ENCODE assay signal across 8 mouse cellular contexts in the genomic region with DNA sequence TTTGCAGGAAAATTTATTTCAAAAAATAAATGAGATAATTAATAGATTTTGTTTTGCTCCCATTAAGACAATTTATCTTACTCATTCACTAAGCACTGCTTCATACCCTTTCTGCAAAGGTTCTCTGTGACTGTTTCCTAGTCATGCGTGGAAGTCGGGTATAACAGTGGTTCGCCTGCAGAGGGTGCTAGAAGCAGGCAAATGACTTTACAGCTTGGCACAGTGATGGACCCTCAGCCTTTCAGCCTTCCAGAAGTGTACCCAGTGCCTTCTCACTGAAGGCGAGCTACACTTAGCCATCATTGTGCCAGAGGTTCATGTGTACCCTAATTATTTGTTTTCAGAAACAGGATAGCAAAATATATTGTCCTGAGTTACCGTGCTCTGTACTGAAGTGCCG.
DNase-seq lines count a peak whose midpoint lies in the region; ATAC-seq and TF ChIP-seq lines count a peak whose summit lies in the region.

No protein-coding gene starts in this region.

- WGBS in midbrain, embryonic 16.5 days, result 53% methylated on average over 6 of the region's 6 CpGs

- no peaks in the 10 kb centered on the region for H3K27me3 ChIP-seq in midbrain, embryonic 16.5 days (ENCODE audit: control insufficient read depth, insufficient read depth, low read depth, low read length)

- no peak overlapping the region for H3K27ac ChIP-seq in cortical plate, adult 2 months (ENCODE audit: insufficient read depth, low read length)
- no peak overlapping the region for H3K27ac ChIP-seq in midbrain, embryonic 16.5 days (ENCODE audit: low read length)

- TF ChIP-seq CTCF in cortical plate, adult 2 months (IDR thresholded peaks at IDR 0.05; ENCODE audit: extremely low read depth, insufficient read depth, low read length), result peak; percentile 91

- peak; percentile 41 for ATAC-seq in CD4-positive, CD25-positive, alpha-beta regulatory T cell, adult 4 months
- ATAC-seq in midbrain, embryonic 16.5 days, result peak; percentile 72; the same call in 1 of the 2 replicates

- intact Hi-C loops in heart, postnatal 36 days (cut with DNase I), result loop anchor here (1.0 kb wide), 1 partner anchor 490 kb away; no protein-coding TSS in a partner anchor
- intact Hi-C loops in left cerebral cortex, postnatal 14 days (cut with DNase I), result no loop called here

- H3K9me3 ChIP-seq in midbrain, embryonic 16.5 days (replicated peaks; ENCODE audit: control insufficient read depth, low read length, poor library complexity, severe bottlenecking), result 0 out of 2 replicates have a peak, but pooled peaks cover 3% of the 10 kb centered on the region

- no peak overlapping the region for H3K9ac ChIP-seq in midbrain, embryonic 16.5 days (ENCODE audit: low read depth, low read length)

- peaks cover 4% of the 10 kb centered on the region; the same call in 1 of the 2 replicates for H3K36me3 ChIP-seq in midbrain, embryonic 16.5 days (ENCODE audit: control insufficient read depth, insufficient read depth, low read length)

- H3K4me2 ChIP-seq in midbrain, embryonic 16.5 days (ENCODE audit: low read length), result no peak overlapping the region

- no peak for TF ChIP-seq POLR2A in cortical plate, adult 2 months (IDR thresholded peaks at IDR 0.05; ENCODE audit: extremely low read depth, insufficient read depth, low read length)

- DNase-seq in cerebellum, postnatal 14 days, result peak; percentile 61 to 70
- no peak for DNase-seq in cerebellum, adult 11-12 months
- peak; percentile 23 to 31 for DNase-seq in heart, postnatal 36 days
- peak; percentile 52 to 54 for DNase-seq in left cerebral cortex, postnatal 14 days (ENCODE audit: low spot score in 2 of 2)
- peak; percentile 6 to 8 for DNase-seq in thymus, postnatal 36 days

- no peak overlapping the region for H3K4me3 ChIP-seq in cortical plate, adult 2 months (ENCODE audit: insufficient read depth, low read length)
- no peak overlapping the region for H3K4me3 ChIP-seq in midbrain, embryonic 16.5 days (ENCODE audit: low read depth, low read length)

- no peaks in the 10 kb centered on the region for H3K4me1 ChIP-seq in cortical plate, adult 2 months (ENCODE audit: control insufficient read depth, insufficient read depth, low read length)
- no peaks in the 10 kb centered on the region for H3K4me1 ChIP-seq in midbrain, embryonic 16.5 days (ENCODE audit: control insufficient read depth, insufficient read depth, low read length)
